Mouse (Mus musculus): ENCODE data around the gene Uroc1. TPM values are rescaled to one million over a fixed set of nuclear protein-coding genes. Genes with fewer than 3 reads are reported as not detected.
A peak's percentile ranks its signal among the peaks of the same experiment; 100 is the strongest.

Gene Uroc1
- polyA plus RNA-seq, 1 experiment from 2014 or later, result 0.38 TPM

- H3K27ac ChIP-seq, result no peak overlapping the region
- 52% methylated on average over 3 of the region's 3 CpGs for WGBS
- H3K9me3 ChIP-seq (replicated peaks; ENCODE audit: low read length), result no peaks in the 10 kb centered on the region
- H3K9ac ChIP-seq (ENCODE audit: low read depth, low read length), result 0 out of 2 replicates have a peak overlapping the region, but pooled peaks have one; percentile 37
- no peaks in the 10 kb centered on the region for H3K4me1 ChIP-seq (replicated peaks; ENCODE audit: insufficient read depth, low read length)
- H3K4me2 ChIP-seq (ENCODE audit: low read length), result peak overlapping the region; percentile 51
- peak; percentile 8; the same call in 1 of the 2 replicates for ATAC-seq (replicated peaks; ENCODE audit: low FRiP score, low read depth)
- no peaks in the 10 kb centered on the region for H3K27me3 ChIP-seq (ENCODE audit: insufficient read depth, low read length)
- peak overlapping the region; percentile 16; the same call in 1 of the 2 replicates for H3K4me3 ChIP-seq (replicated peaks; ENCODE audit: low read depth, low read length)
- TF ChIP-seq CTCF (IDR thresholded peaks at IDR 0.05; ENCODE audit: low read depth), result no peak
- H3K36me3 ChIP-seq (ENCODE audit: insufficient read depth, low read length), result no peaks in the 10 kb centered on the region
- DNase-seq (ENCODE audit: low spot score), result no peak
Observed at GRCm38 (mm10) chr6:90324463-90324862, 8.6 kb upstream of the Uroc1 start.

GRCm38 (mm10) chr6:90324991-90325390, 8.1 kb upstream of the Uroc1 start, which contains the start of gene Chst13:
Gene Chst13, minus strand, starts transcription at chr6:90325185.
- H3K9ac ChIP-seq (ENCODE audit: low read depth, low read length), result 0 out of 2 replicates have a peak within 1 kb of the TSS, but pooled peaks have one; percentile 37
- H3K4me2 ChIP-seq (ENCODE audit: low read length), result peak within 1 kb of the TSS; percentile 51
- peak; percentile 33 for DNase-seq (ENCODE audit: low spot score)

GRCm38 (mm10) chr6:90327670-90328069, 5.4 kb upstream of the Uroc1 start:
- Histone ChIP-seq H3K4me2 (ENCODE audit: low read length) (no peak overlapping the region), H3K9ac (ENCODE audit: low read depth, low read length) (no peak overlapping the region), H3K27ac (no peak overlapping the region), H3K36me3 (ENCODE audit: insufficient read depth, low read length) (no peaks in the 10 kb centered on the region), H3K4me1 (replicated peaks; ENCODE audit: insufficient read depth, low read length) (no peaks in the 10 kb centered on the region), H3K27me3 (ENCODE audit: insufficient read depth, low read length) (no peaks in the 10 kb centered on the region), H3K4me3 (replicated peaks; ENCODE audit: low read depth, low read length) (no peak overlapping the region), H3K9me3 (replicated peaks; ENCODE audit: low read length) (no peaks in the 10 kb centered on the region)
- DNase-seq (ENCODE audit: low spot score), result peak; percentile 51
- peak; percentile 73 for TF ChIP-seq CTCF (IDR thresholded peaks at IDR 0.05; ENCODE audit: low read depth)
- ATAC-seq (replicated peaks; ENCODE audit: low FRiP score, low read depth), result no peak
- WGBS, result 21% methylated on average over 6 of the region's 6 CpGs

More at GRCm38 (mm10) chr6:90324991-90325390, 8.1 kb upstream of the Uroc1 start, which contains the start of gene Chst13:
- H3K4me1 ChIP-seq (replicated peaks; ENCODE audit: insufficient read depth, low read length), result no peaks in the 10 kb centered on the region
- no peaks in the 10 kb centered on the region for H3K9me3 ChIP-seq (replicated peaks; ENCODE audit: low read length)
- no peak for TF ChIP-seq CTCF (IDR thresholded peaks at IDR 0.05; ENCODE audit: low read depth)
- 3% methylated on average over 22 of the region's 22 CpGs for WGBS
- peak within 1 kb of the TSS; percentile 16; the same call in 1 of the 2 replicates for H3K4me3 ChIP-seq (replicated peaks; ENCODE audit: low read depth, low read length)
- no peaks in the 10 kb centered on the region for H3K36me3 ChIP-seq (ENCODE audit: insufficient read depth, low read length)
- H3K27me3 ChIP-seq (ENCODE audit: insufficient read depth, low read length), result no peaks in the 10 kb centered on the region
- ATAC-seq (replicated peaks; ENCODE audit: low FRiP score, low read depth), result peak; percentile 38; the same call in 1 of the 2 replicates
- H3K27ac ChIP-seq, result no peak within 1 kb of the TSS

- 0% methylated on average over 1 of the region's 1 CpGs for WGBS
- peak; percentile 29 for DNase-seq (ENCODE audit: low spot score)
- no peak for ATAC-seq (replicated peaks; ENCODE audit: low FRiP score, low read depth)
Observed at GRCm38 (mm10) chr6:90329953-90330352, 3.1 kb upstream of the Uroc1 start.

GRCm38 (mm10) chr6:90334244-90334643, 1.2 kb downstream of the Uroc1 start:
- Histone ChIP-seq H3K27ac (no peak overlapping the region), H3K9me3 (replicated peaks; ENCODE audit: low read length) (no peaks in the 10 kb centered on the region), H3K4me1 (replicated peaks; ENCODE audit: insufficient read depth, low read length) (no peaks in the 10 kb centered on the region), H3K4me2 (ENCODE audit: low read length) (no peak overlapping the region), H3K4me3 (replicated peaks; ENCODE audit: low read depth, low read length) (no peak overlapping the region), H3K36me3 (ENCODE audit: insufficient read depth, low read length) (no peaks in the 10 kb centered on the region), H3K9ac (ENCODE audit: low read depth, low read length) (no peak overlapping the region), H3K27me3 (ENCODE audit: insufficient read depth, low read length) (no peaks in the 10 kb centered on the region)
- no peak for TF ChIP-seq CTCF (IDR thresholded peaks at IDR 0.05; ENCODE audit: low read depth)
- DNase-seq (ENCODE audit: low spot score) (no peak), ATAC-seq (replicated peaks; ENCODE audit: low FRiP score, low read depth) (no peak)
- 86% methylated on average over 3 of the region's 3 CpGs for WGBS

More at GRCm38 (mm10) chr6:90329953-90330352, 3.1 kb upstream of the Uroc1 start:
- H3K27ac ChIP-seq, result no peak overlapping the region
- H3K27me3 ChIP-seq (ENCODE audit: insufficient read depth, low read length), result no peaks in the 10 kb centered on the region
- H3K4me3 ChIP-seq (replicated peaks; ENCODE audit: low read depth, low read length), result no peak overlapping the region
- no peaks in the 10 kb centered on the region for H3K9me3 ChIP-seq (replicated peaks; ENCODE audit: low read length)
- H3K4me1 ChIP-seq (replicated peaks; ENCODE audit: insufficient read depth, low read length), result no peaks in the 10 kb centered on the region
- H3K4me2 ChIP-seq (ENCODE audit: low read length), result no peak overlapping the region
- H3K9ac ChIP-seq (ENCODE audit: low read depth, low read length), result no peak overlapping the region
- H3K36me3 ChIP-seq (ENCODE audit: insufficient read depth, low read length), result no peaks in the 10 kb centered on the region
- peak; percentile 46; the same call in 1 of the 2 replicates for TF ChIP-seq CTCF (IDR thresholded peaks at IDR 0.05; ENCODE audit: low read depth)

GRCm38 (mm10) chr6:90342343-90342742, 9.3 kb downstream of the Uroc1 start:
- Histone ChIP-seq H3K27ac (no peak overlapping the region), H3K9me3 (replicated peaks; ENCODE audit: low read length) (no peaks in the 10 kb centered on the region), H3K27me3 (ENCODE audit: insufficient read depth, low read length) (no peaks in the 10 kb centered on the region), H3K4me1 (replicated peaks; ENCODE audit: insufficient read depth, low read length) (no peaks in the 10 kb centered on the region), H3K4me2 (ENCODE audit: low read length) (no peak overlapping the region), H3K36me3 (ENCODE audit: insufficient read depth, low read length) (no peaks in the 10 kb centered on the region), H3K9ac (ENCODE audit: low read depth, low read length) (no peak overlapping the region), H3K4me3 (replicated peaks; ENCODE audit: low read depth, low read length) (no peak overlapping the region)
- 51% methylated on average over 2 of the region's 2 CpGs for WGBS
- DNase-seq (ENCODE audit: low spot score) (no peak), ATAC-seq (replicated peaks; ENCODE audit: low FRiP score, low read depth) (no peak)
- TF ChIP-seq CTCF (IDR thresholded peaks at IDR 0.05; ENCODE audit: low read depth), result no peak

- no peak overlapping the region for H3K9ac ChIP-seq (ENCODE audit: low read depth, low read length)
- 72% methylated on average over 4 of the region's 4 CpGs for WGBS
- H3K27me3 ChIP-seq (ENCODE audit: insufficient read depth, low read length), result no peaks in the 10 kb centered on the region
- no peak overlapping the region for H3K27ac ChIP-seq
- no peak overlapping the region for H3K4me3 ChIP-seq (replicated peaks; ENCODE audit: low read depth, low read length)
- H3K9me3 ChIP-seq (replicated peaks; ENCODE audit: low read length), result no peaks in the 10 kb centered on the region
- no peak for TF ChIP-seq CTCF (IDR thresholded peaks at IDR 0.05; ENCODE audit: low read depth)
- DNase-seq (ENCODE audit: low spot score), result no peak
- ATAC-seq (replicated peaks; ENCODE audit: low FRiP score, low read depth), result no peak
- no peak overlapping the region for H3K4me2 ChIP-seq (ENCODE audit: low read length)
- H3K36me3 ChIP-seq (ENCODE audit: insufficient read depth, low read length), result no peaks in the 10 kb centered on the region
- no peaks in the 10 kb centered on the region for H3K4me1 ChIP-seq (replicated peaks; ENCODE audit: insufficient read depth, low read length)
Observed at GRCm38 (mm10) chr6:90347183-90347582, 14.1 kb downstream of the Uroc1 start.
